Mouse (Mus musculus) neural tube, embryonic 13.5 days (tissue): ENCODE data around the gene Zbtb41. TPM values are rescaled to one million over a fixed set of nuclear protein-coding genes. Genes with fewer than 3 reads are reported as not detected.

Source experiments
- ATAC-seq: fragments of 200-750 bp; cut with Nextera tagmentation; 2 replicates; pipeline ENCODE4 v1.8.0; 2017; ENCODE audit warnings: low read depth, mild to moderate bottlenecking, moderate TSS enrichment, moderate library complexity
- H3K27ac ChIP-seq: fragments of 300-500 bp; sonication (generic); replicated peaks from 2 replicates; pipeline ENCODE4 v1.5.1; 2015; ENCODE audit warnings: moderate library complexity, mild to moderate bottlenecking, inconsistent platforms
- H3K27me3 ChIP-seq: fragments of 300-500 bp; sonication (generic); 2 replicates; pipeline ENCODE4 v1.6.1; 2015; ENCODE audit warnings: mild to moderate bottlenecking, inconsistent platforms
- H3K36me3 ChIP-seq: fragments of 300-500 bp; sonication (generic); 2 replicates; pipeline ENCODE4 v1.6.1; 2015; ENCODE audit warnings: mild to moderate bottlenecking, inconsistent platforms
- H3K4me1 ChIP-seq: fragments of 300-500 bp; sonication (generic); replicated peaks from 2 replicates; pipeline ENCODE4 v1.6.1; 2015; ENCODE audit warnings: inconsistent platforms
- H3K4me2 ChIP-seq: fragments of 300-500 bp; sonication (generic); 2 replicates; pipeline ENCODE4 v1.6.1; 2015; ENCODE audit warnings: inconsistent platforms, mild to moderate bottlenecking, moderate library complexity
- H3K4me3 ChIP-seq: fragments of 300-500 bp; sonication (generic); 2 replicates; pipeline ENCODE4 v1.5.1; 2015; ENCODE audit warnings: mild to moderate bottlenecking, inconsistent platforms
- H3K9ac ChIP-seq: fragments of 300-500 bp; sonication (generic); 2 replicates; pipeline ENCODE4 v1.6.1; 2015; ENCODE audit warnings: moderate library complexity, mild to moderate bottlenecking, inconsistent platforms
- H3K9me3 ChIP-seq: fragments of 300-500 bp; sonication (generic); 2 replicates; pipeline ENCODE4 v1.6.1; 2016; ENCODE audit warnings: inconsistent platforms
- WGBS: fragments of 180-500 bp; shearing (Covaris S2); methylation state at CpG from one replicate; pipeline ENCODE4 v1.1.7; 2015; 5-methylcytosine and 5-hydroxymethylcytosine counted together
- polyA plus RNA-seq: library from polyadenylated mRNA; unstranded; fragments of >200 nt; fragmentation: Nextera tagmentation; extraction: Ambion mirVana; gene quantifications from 2 replicates; pipeline ENCODE4 v1.2.1, GENCODE M21; 2015

Gene Zbtb41
- polyA plus RNA-seq, 1 experiment from 2014 or later, result 9.8 TPM

- Histone ChIP-seq H3K9me3 (no peaks in the 10 kb centered on the region), H3K9ac (no peak overlapping the region), H3K4me3 (no peak overlapping the region), H3K27ac (no peak overlapping the region), H3K4me2 (no peak overlapping the region), H3K4me1 (no peaks in the 10 kb centered on the region), H3K36me3 (peaks cover 40% of the 10 kb centered on the region; the same call in 1 of the 2 replicates), H3K27me3 (no peaks in the 10 kb centered on the region)
- ATAC-seq, result no peak
- 81% methylated on average over 4 of the region's 4 CpGs for WGBS
Observed at GRCm38 (mm10) chr1:139481146-139481545, 59.1 kb downstream of the Zbtb41 start.

- H3K27ac ChIP-seq, result no peak overlapping the region
- H3K4me1 ChIP-seq, result no peaks in the 10 kb centered on the region
- H3K36me3 ChIP-seq, result peaks cover 29% of the 10 kb centered on the region
- 76% methylated on average over 3 of the region's 3 CpGs for WGBS
- H3K4me3 ChIP-seq, result no peak overlapping the region
- H3K27me3 ChIP-seq, result no peaks in the 10 kb centered on the region
- H3K4me2 ChIP-seq, result no peak overlapping the region
- H3K9me3 ChIP-seq, result no peaks in the 10 kb centered on the region
- H3K9ac ChIP-seq, result no peak overlapping the region
- ATAC-seq, result no peak
Observed at GRCm38 (mm10) chr1:139494630-139495029, 72.5 kb downstream of the Zbtb41 start.

- 84% methylated on average over 2 of the region's 2 CpGs for WGBS
- H3K9ac ChIP-seq, result no peak overlapping the region
Observed at GRCm38 (mm10) chr1:139495408-139495807, 73.3 kb downstream of the Zbtb41 start.

GRCm38 (mm10) chr1:139496212-139496611 lies 74.1 kb downstream of the Zbtb41 start:
- WGBS, result 89% methylated on average over 3 of the region's 3 CpGs
- H3K4me1 ChIP-seq, result no peaks in the 10 kb centered on the region
- no peak for ATAC-seq
- H3K27me3 ChIP-seq, result no peaks in the 10 kb centered on the region
- no peak overlapping the region for H3K4me2 ChIP-seq
- H3K9ac ChIP-seq, result no peak overlapping the region
- no peaks in the 10 kb centered on the region for H3K9me3 ChIP-seq
- peaks cover 18% of the 10 kb centered on the region for H3K36me3 ChIP-seq
- no peak overlapping the region for H3K4me3 ChIP-seq
- H3K27ac ChIP-seq, result no peak overlapping the region

More at GRCm38 (mm10) chr1:139495408-139495807, 73.3 kb downstream of the Zbtb41 start:
- no peak overlapping the region for H3K27ac ChIP-seq
- no peak overlapping the region for H3K4me3 ChIP-seq
- H3K4me2 ChIP-seq, result no peak overlapping the region
- no peaks in the 10 kb centered on the region for H3K27me3 ChIP-seq
- no peaks in the 10 kb centered on the region for H3K9me3 ChIP-seq
- no peak for ATAC-seq
- no peaks in the 10 kb centered on the region for H3K4me1 ChIP-seq
- H3K36me3 ChIP-seq, result peaks cover 22% of the 10 kb centered on the region

- H3K36me3 ChIP-seq, result no peaks in the 10 kb centered on the region
- ATAC-seq, result no peak
- no peak overlapping the region for H3K9ac ChIP-seq
- no peak overlapping the region for H3K4me2 ChIP-seq
- no peaks in the 10 kb centered on the region for H3K9me3 ChIP-seq
- H3K27ac ChIP-seq, result no peak overlapping the region
- H3K27me3 ChIP-seq, result no peaks in the 10 kb centered on the region
- no peaks in the 10 kb centered on the region for H3K4me1 ChIP-seq
- no peak overlapping the region for H3K4me3 ChIP-seq
Observed at GRCm38 (mm10) chr1:139499751-139500150, 77.7 kb downstream of the Zbtb41 start.

- Histone ChIP-seq H3K4me3 (no peak within 1 kb of the TSS), H3K9me3 (no peaks in the 10 kb centered on the region), H3K9ac (no peak within 1 kb of the TSS), H3K4me2 (no peak within 1 kb of the TSS), H3K36me3 (no peaks in the 10 kb centered on the region), H3K4me1 (no peaks in the 10 kb centered on the region), H3K27me3 (no peaks in the 10 kb centered on the region), H3K27ac (no peak within 1 kb of the TSS)
- WGBS, result 88% methylated on average over 3 of the region's 3 CpGs
- ATAC-seq, result no peak
Observed at GRCm38 (mm10) chr1:139501258-139501752, 79.2 kb downstream of the Zbtb41 start, which contains the start of gene F13b. F13b (plus strand) TSS chr1:139501702.

Other genes starting within 250 kb of the Zbtb41 start
- 1.1 and 1.3 TPM in 2 replicates for gene Crb1, start 45.2 kb upstream of the Zbtb41 start, polyA plus RNA-seq
- gene Aspm, start 32.5 kb downstream of the Zbtb41 start, polyA plus RNA-seq, result 3.2 and 4.1 TPM in 2 replicates
- not detected in 2 replicates for gene F13b, start 79.4 kb downstream of the Zbtb41 start, polyA plus RNA-seq
- gene Cfhr1, start 138.0 kb downstream of the Zbtb41 start, polyA plus RNA-seq, result not detected in 2 replicates